Mouse (Mus musculus) myocyte (in vitro differentiated cells): ENCODE measurements at regions not wholly inside any gene's neighbourhood (a gene's known extent, or its start where the extent isn't known, plus 50 kb on each side); places are given as distances from the start of the nearest gene placed in this dataset.

Experiments used
- E2F4 ChIP-seq: IDR thresholded peaks from one replicate; pipeline ENCODE4 v1.6.1; 2011; ENCODE audit warnings: mild to moderate bottlenecking, control low read depth, moderate library complexity; ENCODE audit not compliant: insufficient read depth
- MYOD1 ChIP-seq, 3 experiments: IDR thresholded peaks; one replicate each; pipeline ENCODE4 v1.6.1; 2011; ENCODE audit warnings: control low read depth in 2 of 3, low read depth in 2 of 3, mild to moderate bottlenecking in 2 of 3, moderate library complexity in 1 of 3; ENCODE audit not compliant: insufficient read length in 2 of 3, control insufficient read depth in 1 of 3
- MYOG ChIP-seq, 3 experiments: IDR thresholded peaks; one replicate each; pipeline ENCODE4 v1.6.1; 2011; ENCODE audit warnings: control low read depth in 2 of 3, low read depth in 2 of 3, mild to moderate bottlenecking in 2 of 3; ENCODE audit not compliant: insufficient read length in 2 of 3, control insufficient read depth in 1 of 3, insufficient read depth in 1 of 3
- POLR2A ChIP-seq: IDR thresholded peaks from one replicate; pipeline ENCODE4 v1.6.1; 2011; ENCODE audit warnings: low read depth, mild to moderate bottlenecking, control low read depth, moderate library complexity; ENCODE audit not compliant: insufficient read length
- POLR2AphosphoS2 ChIP-seq: IDR thresholded peaks from one replicate; pipeline ENCODE4 v1.6.1; 2011; ENCODE audit warnings: low read depth, control low read depth; ENCODE audit not compliant: insufficient read length
- REST ChIP-seq: IDR thresholded peaks from one replicate; pipeline ENCODE4 v1.6.1; 2011; ENCODE audit warnings: mild to moderate bottlenecking, control low read depth, moderate library complexity; ENCODE audit not compliant: insufficient read depth, insufficient read length
- SRF ChIP-seq: IDR thresholded peaks from one replicate; pipeline ENCODE4 v1.6.1; 2011; ENCODE audit warnings: low read depth; ENCODE audit not compliant: control insufficient read depth, insufficient read length
- TCF12 ChIP-seq: IDR thresholded peaks from one replicate; pipeline ENCODE4 v1.6.1; 2011; ENCODE audit warnings: mild to moderate bottlenecking, control low read depth; ENCODE audit not compliant: poor library complexity, insufficient read depth, severe bottlenecking
- TCF3 ChIP-seq: IDR thresholded peaks from one replicate; pipeline ENCODE4 v1.6.1; 2011; ENCODE audit warnings: low read depth, control low read depth; ENCODE audit not compliant: insufficient read length
- USF1 ChIP-seq: IDR thresholded peaks from one replicate; pipeline ENCODE4 v1.6.1; 2011; ENCODE audit warnings: low read depth, mild to moderate bottlenecking, control low read depth, moderate library complexity

DNA sequence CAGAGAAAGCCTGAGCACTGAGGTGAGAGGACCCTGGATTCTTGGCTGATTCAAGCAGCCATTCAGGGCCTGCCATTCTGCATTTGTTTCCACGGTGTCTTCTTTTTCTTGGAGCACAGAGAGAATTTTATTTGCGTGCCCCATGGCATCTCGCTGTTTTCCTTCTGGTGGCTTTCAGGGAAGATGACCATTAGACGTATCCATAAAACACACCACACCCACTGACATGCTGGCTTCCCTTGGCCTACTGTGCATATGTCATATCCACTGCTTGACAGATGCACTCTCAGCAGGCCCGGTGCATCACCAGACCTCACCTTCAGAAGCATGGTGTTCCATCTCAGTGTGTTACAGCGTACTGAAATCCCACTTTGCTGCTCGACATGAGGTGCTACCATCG, 131.0 kb upstream of the Cnr1 start:
- TF ChIP-seq TCF12 (no peak), POLR2A (no peak), USF1 (no peak), SRF (no peak), E2F4 (no peak), MYOD1 (IDR thresholded peaks at IDR 0.05; ENCODE audit: control insufficient read depth in 1 of 3, insufficient read length in 2 of 3, low read depth in 2 of 3) (no peak), POLR2AphosphoS2 (no peak), MYOG (IDR thresholded peaks at IDR 0.05; ENCODE audit: control insufficient read depth in 1 of 3, insufficient read depth in 1 of 3, insufficient read length in 2 of 3, low read depth in 2 of 3) (no peak), REST (no peak), TCF3 (no peak)
